Mouse (Mus musculus) E14TG2a.4 (cell line): Measurements from ENCODE around the gene Ssna1.
"Not testable (repeated sequence)": the region's sequence is repeated elsewhere in the genome, so short reads cannot be mapped to it uniquely, and the experiment has no call there.

Source experiments
- CTCF ChIP-seq: conservative IDR thresholded peaks from 2 replicates; pipeline ENCODE4 v1.5.1; 2014; ENCODE audit warnings: low read length
- POU5F1 ChIP-seq: IDR thresholded peaks from 2 replicates; pipeline ENCODE4 v1.6.1; 2014; ENCODE audit warnings: low read length, borderline replicate concordance

DNA sequence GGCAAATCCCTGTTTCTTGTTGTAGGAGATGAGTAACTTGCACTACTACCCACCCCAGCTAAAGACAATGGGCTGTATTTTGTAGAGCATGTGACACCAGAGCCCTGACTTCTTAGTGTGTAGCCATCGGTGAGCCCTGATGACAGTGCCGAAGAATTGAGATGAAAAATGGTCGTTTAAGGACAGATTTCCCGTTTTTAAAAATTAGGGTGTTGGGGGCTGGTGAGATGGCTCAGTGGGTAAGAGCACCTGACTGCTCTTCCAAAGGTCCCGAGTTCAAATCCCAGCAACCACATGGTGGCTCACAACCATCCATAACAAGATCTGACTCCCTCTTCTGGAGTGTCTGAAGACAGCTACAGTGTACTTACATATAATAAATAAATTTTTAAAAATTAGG, 15.0 kb downstream of the Ssna1 start:
- TF ChIP-seq CTCF, POU5F1: not testable (repeated sequence)
